Mouse (Mus musculus): ENCODE results near the gene P2rx4.

DNA sequence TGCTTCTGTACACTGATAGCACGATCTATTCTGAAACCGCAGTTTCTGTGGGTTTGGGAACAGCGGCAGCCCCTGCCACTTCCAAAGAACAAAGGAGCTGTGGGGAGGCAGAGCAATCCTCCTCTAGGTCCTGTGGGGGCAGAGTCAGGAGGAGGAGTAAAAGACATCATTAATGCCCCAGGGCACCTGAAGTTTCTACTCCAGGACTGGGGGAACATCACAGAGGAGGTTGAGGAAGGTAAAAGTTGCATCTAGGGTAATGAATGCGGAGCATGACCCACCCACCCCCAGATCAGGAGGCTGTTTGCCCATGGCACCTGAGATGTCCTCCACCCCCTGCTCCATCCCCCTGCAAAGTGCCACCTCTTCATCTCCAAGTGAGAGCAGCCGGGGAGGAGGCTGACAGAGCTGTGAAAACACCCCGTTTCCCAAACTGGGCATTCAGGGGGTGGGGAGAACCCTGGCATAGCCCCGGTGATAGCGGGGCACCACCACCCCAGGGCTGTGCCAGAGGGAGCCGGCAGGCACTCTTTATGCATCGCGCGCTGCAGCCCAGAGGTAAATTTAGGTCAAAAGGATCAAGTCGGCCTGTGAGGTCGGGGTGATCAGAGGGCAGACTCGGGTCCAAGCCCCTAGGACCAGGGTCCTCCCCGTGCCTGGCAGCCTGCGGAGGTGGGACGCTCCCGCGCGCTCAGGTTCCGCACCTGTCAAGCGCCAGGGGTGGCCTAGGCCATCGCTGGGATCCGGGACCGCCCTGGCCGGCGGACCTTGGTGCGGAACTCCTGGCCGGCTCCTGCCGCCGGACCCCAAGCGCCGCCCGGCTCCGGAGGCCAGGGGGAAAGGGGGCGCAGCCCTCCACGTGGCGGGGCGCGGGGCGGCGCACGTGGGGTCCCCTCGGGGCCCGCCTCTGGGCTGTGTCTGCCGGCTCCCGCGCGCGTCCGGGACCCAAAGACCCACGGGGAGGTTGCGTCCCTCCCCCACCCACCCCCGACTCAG lies 71.2 kb downstream of the P2rx4 start:
- TF ChIP-seq GATA1 (IDR thresholded peaks at IDR 0.05; ENCODE audit: low read length) (no peak), TAL1 (IDR thresholded peaks at IDR 0.05; ENCODE audit: low read length) (no peak)
